Mouse (Mus musculus) megakaryocyte-erythroid progenitor cell, adult 5-6 weeks (primary cell): ENCODE data around the gene Poglut1. TPM values are rescaled to one million over a fixed set of nuclear protein-coding genes. Genes with fewer than 3 reads are reported as not detected.
"Not testable (repeated sequence)": the region's sequence is repeated elsewhere in the genome, so short reads cannot be mapped to it uniquely, and the experiment has no call there.

Experiments
- ATAC-seq: replicated peaks from 2 replicates; pipeline ENCODE4 v1.8.0; 2016; ENCODE audit warnings: mild to moderate bottlenecking, inconsistent platforms; ENCODE audit not compliant: severe bottlenecking, poor library complexity, low FRiP score, low TSS enrichment
- total RNA-seq, 2 experiments: library from RNA; stranded (forward) in 1 of 2; stranded (reverse) in 1 of 2; fragments of 200-1000, 215-1000 nt in 1 of 2; fragments of >200 nt in 1 of 2; fragmentation: Nextera tagmentation in 1 of 2; gene quantifications; 2 replicates each; pipeline ENCODE4 v1.2.3; 2014 to 2017

The Poglut1 gene
- total RNA-seq, 2 experiments from 2014 or later, result 21.9 to 32.6 TPM

DNA sequence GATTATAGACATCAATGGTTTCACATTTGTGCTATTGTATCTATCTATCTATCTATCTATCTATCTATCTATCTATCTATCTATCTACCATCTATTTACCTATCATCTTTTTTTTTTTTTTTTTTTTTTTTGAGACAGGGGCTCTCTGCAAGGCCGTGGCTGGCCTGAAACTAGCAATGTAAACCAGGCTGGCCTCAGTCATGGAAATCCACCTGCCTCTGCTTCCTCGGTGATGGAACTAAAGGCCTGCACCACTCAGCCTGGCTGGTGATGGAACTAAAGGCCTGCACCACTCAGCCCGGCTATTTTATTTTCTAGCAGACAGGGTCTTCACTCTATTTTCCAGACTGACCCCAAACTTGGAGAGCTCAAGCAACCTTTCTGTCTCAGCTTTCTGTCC lies 71.8 kb downstream of the Poglut1 start:
- ATAC-seq, result no peak

DNA sequence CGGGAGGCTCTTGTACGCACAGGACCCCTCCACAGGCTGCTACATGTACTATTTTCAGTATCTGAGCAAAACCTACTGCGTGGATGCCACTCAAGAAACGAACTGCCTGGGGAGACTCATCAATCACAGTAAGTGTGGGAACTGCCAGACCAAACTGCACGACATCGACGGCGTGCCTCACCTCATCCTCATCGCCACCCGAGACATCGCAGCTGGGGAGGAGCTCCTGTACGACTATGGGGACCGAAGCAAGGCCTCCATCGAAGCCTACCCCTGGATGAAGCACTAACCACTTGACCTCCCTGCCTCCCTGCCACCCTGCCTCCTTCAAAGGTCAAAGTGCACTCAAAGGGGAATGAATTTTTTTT lies 72.8 kb downstream of the Poglut1 start:
- not testable (repeated sequence) for ATAC-seq

DNA sequence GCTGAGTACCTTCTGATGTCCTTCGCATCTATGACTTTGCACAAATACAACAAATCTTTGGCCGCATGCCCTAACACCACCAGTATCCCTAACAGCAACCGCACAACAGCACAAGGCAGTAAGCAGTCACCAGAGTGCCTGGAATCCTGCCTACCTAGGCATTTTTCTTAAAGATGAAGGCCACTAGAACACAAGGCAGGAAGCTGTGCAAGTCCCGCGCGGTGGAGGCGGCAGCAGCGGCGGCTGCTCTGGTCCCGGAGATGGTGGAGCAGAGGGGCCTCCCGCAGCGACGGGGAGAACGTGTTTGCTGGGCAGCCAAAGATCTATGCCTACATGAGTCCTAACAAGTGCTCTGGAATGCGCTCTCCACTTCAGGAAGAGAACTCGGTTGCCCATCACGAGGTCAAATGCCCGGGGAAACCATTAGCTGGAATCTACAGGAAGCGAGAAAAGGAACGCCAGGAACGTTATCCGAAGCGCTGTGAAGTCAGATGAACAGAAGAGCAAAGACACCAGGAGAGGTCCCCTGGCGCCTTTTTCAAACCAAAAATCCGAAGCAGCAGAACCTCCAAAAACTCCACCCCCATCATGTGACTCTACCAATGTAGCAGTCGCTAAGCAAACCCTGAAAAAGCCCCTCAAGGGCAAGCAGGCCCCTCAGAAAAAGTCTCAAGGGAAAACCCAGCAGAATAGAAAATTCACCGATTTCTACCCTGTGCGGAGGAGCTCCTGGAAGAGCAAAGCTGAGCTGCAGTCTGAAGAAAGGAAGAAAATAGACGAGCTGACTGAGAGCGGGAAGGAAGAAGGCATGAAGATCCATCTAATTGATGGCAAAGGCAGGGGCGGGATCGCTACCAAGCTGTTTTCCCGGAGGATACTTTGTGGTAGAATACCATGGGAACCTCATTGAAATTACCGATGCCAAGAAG lies 73.5 kb downstream of the Poglut1 start:
- peak; percentile 55 for ATAC-seq

DNA sequence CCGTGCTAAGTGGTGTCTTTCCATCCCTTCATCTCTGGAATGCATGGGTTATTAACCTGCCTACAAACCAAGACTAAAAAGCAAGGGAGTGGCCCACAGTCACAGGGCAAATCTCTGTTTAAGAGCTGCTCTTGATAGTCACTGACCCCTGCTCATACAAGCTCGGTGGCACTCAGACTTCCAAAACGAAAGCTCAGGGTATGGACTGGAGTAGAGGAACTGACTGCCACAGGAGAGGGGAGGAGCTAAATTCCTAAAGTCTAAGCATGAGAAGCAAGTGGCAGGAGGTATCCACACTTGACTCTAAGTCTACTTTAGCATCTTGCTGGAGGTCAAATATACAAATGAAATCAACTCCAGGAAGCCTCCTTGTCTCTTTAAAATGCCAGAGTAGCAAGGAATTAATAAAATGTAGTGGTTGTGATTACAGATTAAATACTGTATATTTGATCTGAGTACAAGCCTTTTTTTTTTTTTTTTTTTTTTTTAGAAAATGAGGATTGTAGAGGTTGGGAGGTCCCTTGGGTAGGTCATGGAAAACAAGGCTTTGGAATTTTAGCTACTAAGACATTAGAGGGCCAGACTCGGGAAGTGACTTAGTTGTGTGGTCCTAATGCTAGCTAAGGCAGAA lies 74.3 kb downstream of the Poglut1 start:
- ATAC-seq, result no peak

Other genes with a start within 250 kb of the Poglut1 start
- not detected in 2 replicates for gene Maats1, start 208.1 kb downstream of the Poglut1 start, total RNA-seq (2014; fragmentation: Nextera tagmentation)
- 0.04 and 0.66 TPM in 2 replicates for gene Maats1, start 208.1 kb downstream of the Poglut1 start, total RNA-seq (2017)
- 228 and 369 TPM in 2 replicates for gene Cox17, start 203.3 kb downstream of the Poglut1 start, total RNA-seq (2014; fragmentation: Nextera tagmentation)
- gene Cox17, start 203.3 kb downstream of the Poglut1 start, total RNA-seq (2017), result 465 and 506 TPM in 2 replicates
- not detected in 2 replicates for gene Gm21987, start 203.2 kb downstream of the Poglut1 start, total RNA-seq (2014; fragmentation: Nextera tagmentation)
- not detected in 2 replicates for gene Gm21987, start 203.2 kb downstream of the Poglut1 start, total RNA-seq (2017)
- 10.0 and 10.1 TPM in 2 replicates for gene Popdc2, start 188.0 kb downstream of the Poglut1 start, total RNA-seq (2014; fragmentation: Nextera tagmentation)
- gene Popdc2, start 188.0 kb downstream of the Poglut1 start, total RNA-seq (2017), result 3.1 TPM in 1 of 2 replicates, not detected in the other
- not detected in 2 replicates for gene Pla1a, start 117.1 kb downstream of the Poglut1 start, total RNA-seq (2014; fragmentation: Nextera tagmentation)
- gene Pla1a, start 117.1 kb downstream of the Poglut1 start, total RNA-seq (2017), result not detected in 2 replicates
- 27.4 and 31.6 TPM in 2 replicates for gene Adprh, start 97.6 kb downstream of the Poglut1 start, total RNA-seq (2014; fragmentation: Nextera tagmentation)
- gene Adprh, start 97.6 kb downstream of the Poglut1 start, total RNA-seq (2017), result 8.6 TPM in 2 replicates
- not detected in 2 replicates for gene Cd80, start 94.7 kb downstream of the Poglut1 start, total RNA-seq (2014; fragmentation: Nextera tagmentation)
- not detected in 2 replicates for gene Cd80, start 94.7 kb downstream of the Poglut1 start, total RNA-seq (2017)
- gene Timmdc1, start 27.6 kb downstream of the Poglut1 start, total RNA-seq (2014; fragmentation: Nextera tagmentation), result 22.1 and 23.3 TPM in 2 replicates
- gene Timmdc1, start 27.6 kb downstream of the Poglut1 start, total RNA-seq (2017), result 32.0 and 33.0 TPM in 2 replicates
- 32.5 and 48.5 TPM in 2 replicates for gene Tmem39a, start 8.4 kb upstream of the Poglut1 start, total RNA-seq (2014; fragmentation: Nextera tagmentation)
- 23.8 and 51.7 TPM in 2 replicates for gene Tmem39a, start 8.4 kb upstream of the Poglut1 start, total RNA-seq (2017)
- gene Arhgap31, start 163.0 kb upstream of the Poglut1 start, total RNA-seq (2014; fragmentation: Nextera tagmentation), result 1.4 and 1.7 TPM in 2 replicates
- gene Arhgap31, start 163.0 kb upstream of the Poglut1 start, total RNA-seq (2017), result 0.14 and 0.91 TPM in 2 replicates
- not detected in 2 replicates for gene B4galt4, start 192.0 kb upstream of the Poglut1 start, total RNA-seq (2014; fragmentation: Nextera tagmentation)
- gene B4galt4, start 192.0 kb upstream of the Poglut1 start, total RNA-seq (2017), result 1.8 and 2.9 TPM in 2 replicates